Mouse (Mus musculus) cerebellum, adult 9-10 months (tissue): ENCODE measurements around the gene Nrcam.
"Not testable (repeated sequence)": the region's sequence is repeated elsewhere in the genome, so short reads cannot be mapped to it uniquely, and the experiment has no call there.

Experiments used
- DNase-seq: peaks from one replicate; pipeline ENCODE4 v3.0.0; 2022

Gene Nrcam

DNA sequence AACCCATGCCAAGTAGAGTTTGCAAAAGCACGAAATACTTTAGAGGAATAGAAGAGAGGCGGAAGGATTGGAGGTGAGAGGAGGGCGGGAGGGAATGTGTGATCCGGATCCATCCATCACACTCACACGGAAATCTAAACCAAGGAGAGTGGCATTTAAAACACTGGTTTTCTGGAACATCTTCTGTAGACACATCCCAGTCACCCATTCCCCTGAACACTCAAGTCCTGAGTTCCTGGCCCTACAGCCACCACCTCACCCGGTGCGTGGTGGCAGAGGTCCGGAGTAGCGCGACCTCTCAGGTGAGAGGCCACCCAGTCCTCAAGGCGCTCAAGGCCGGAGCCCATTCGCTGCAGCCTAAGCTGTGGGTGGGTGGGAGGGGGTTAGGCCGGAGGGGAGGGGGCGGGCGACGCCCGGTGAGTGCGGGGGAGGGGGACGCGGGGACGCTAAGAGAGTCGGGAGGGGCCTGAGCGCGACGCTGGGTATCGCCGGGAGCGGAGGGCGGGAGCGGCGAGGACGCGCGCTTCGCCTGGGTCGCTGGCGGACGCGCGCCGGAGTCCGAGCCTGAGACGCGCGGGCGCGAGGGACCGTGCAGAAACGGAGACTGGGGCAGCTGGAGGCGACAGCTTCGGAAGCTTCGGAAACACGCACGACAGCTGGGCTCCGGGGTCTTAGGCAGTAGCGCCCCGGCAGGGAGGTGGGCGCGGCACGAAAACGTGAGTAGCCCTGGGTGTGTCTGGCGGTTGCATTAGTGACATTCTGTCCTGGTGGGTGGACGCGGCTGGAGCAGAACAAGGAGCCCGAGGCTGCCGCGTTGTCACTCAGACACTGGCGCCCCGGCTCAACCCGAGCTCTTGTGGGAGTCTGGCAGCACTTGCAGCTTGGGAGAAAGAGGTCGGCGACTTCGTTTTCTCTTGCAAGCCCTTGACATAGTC is at the start of gene Nrcam:
Gene Nrcam, plus strand, starts transcription at position 505 of the 935 bp plus-strand sequence.
- peak; percentile 73 for DNase-seq

DNA sequence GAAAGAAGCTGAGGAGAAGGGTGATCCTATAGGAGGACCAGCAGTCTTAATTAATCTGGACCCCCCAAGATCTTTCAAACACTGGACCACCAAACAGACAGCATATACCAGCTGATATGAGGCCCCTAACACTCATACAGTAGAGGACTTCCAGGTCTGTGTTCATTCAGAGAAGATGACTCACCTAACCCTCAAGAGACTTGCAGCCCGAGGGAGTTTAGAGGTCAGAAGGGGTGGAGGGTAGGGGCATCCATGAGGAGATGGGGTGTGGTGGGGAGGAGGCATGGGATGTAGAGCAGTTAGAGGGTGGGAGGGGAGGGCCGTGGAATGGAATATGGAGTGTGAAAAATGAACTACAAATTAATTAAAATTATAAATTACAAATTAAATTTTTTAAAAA is 48.5 kb upstream of the Nrcam start:
- not testable (repeated sequence) for DNase-seq

DNA sequence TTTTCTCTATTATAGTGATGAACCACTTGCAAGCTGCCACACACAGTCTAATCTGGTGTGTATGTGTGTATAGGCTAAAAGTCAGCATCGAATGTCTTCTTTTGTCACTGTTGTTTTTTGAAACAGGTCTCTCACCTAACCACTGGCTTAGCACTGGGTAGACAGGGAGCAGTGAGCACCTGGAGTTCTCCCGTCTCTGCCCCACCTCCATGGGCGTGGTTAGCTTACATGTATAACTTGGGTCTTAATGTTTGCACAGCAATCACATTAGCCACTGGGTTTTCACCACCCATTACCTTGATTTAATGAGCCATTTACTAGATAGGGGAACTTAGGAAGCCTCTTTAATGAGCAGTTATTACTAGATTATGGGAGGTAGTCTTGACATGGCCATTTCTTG is 47.2 kb upstream of the Nrcam start:
- DNase-seq = no peak

DNA sequence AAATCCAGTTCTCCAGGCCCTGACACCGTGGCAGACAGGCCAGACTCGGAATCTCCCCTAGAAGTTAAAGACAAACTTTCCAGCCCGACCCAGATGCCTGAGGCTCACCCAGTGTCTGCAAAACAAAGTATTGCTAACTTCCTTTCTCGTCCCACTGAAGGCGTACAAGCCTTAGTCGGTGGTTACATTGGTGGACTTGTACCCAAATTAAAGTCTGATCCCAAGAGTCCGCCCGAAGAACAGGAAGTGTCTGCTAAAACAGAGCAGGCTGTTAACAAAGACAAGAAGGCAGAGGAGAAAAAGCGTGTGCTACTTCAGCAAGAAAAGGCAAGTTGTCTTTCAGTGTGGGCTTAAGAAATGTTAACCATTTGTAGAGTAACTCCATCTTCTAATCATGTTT is 45.3 kb upstream of the Nrcam start:
- DNase-seq = no peak

DNA sequence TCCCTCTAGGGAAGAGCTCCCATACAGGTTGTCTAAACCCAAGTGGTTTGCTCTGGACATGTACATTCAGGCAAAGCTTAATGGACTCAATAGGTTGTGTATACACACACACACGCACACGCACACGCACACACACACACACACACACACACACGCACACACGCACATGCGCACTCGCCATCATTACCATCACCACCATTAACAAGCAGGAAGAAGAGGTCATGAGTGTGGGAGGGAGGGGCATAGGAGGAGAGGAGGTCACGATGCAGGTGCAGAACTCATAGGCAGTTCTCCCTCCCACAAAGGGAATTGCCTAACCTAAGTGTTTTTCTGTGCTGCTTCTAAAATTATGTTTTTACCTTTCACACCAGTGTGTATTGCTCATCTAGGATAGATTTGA is 41.7 kb upstream of the Nrcam start:
- no peak for DNase-seq

DNA sequence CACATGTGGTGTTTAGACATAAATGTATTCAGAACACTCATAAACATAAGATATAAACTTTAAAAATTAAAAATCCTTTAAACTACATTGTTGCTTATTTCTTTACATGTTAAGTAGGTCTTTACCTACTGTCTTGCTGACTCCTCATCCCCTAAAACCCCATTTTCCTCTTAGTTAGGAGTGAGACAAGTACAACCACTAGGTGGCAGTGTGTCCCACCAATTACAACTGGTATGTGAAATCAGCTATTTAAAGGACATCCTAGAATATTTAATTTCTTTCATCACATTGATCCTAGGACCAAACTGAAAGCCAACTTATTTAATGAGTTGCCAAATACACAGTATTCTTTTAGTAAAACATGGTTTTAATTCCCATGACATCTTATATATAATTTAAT is 36.4 kb upstream of the Nrcam start:
- peak; percentile 85 for DNase-seq

DNA sequence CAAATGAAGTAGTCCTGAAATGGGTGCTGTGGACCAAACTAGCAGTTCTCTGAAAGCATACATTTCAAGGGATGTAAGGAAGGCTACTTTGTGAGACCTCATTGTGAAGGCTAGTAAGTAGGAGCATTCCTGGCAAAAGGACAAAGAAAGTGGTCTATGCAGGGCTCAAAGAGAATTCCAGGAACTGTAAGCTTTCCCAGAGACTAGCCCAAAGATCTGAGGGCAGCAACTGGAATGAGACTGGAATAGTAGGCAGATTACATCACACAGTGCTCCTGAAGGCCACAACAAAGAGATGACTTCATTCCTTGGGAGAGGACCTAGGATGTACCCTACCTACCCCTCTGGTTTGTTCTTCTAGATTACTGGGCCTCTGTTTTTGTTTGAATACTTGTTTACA is 27.9 kb upstream of the Nrcam start:
- no peak for DNase-seq

DNA sequence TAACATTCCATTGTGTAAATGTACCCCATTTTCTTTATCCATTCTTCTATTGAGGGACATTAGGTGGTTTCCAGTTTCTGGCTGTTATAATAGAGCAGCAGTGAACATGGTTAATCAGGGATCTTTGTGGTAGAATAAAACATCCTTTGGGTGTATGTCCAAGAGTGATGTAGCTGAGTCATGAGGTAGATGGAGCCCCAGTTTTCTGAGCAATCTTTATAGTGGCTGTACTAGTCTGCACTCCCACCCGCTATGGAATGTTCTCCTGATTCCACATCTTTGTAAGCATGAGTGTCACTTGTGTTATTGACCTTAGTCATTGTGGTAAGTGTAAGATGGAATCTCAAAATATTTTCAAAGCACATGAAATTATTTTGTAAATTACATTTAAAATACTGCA is 24.7 kb upstream of the Nrcam start:
- no peak for DNase-seq

DNA sequence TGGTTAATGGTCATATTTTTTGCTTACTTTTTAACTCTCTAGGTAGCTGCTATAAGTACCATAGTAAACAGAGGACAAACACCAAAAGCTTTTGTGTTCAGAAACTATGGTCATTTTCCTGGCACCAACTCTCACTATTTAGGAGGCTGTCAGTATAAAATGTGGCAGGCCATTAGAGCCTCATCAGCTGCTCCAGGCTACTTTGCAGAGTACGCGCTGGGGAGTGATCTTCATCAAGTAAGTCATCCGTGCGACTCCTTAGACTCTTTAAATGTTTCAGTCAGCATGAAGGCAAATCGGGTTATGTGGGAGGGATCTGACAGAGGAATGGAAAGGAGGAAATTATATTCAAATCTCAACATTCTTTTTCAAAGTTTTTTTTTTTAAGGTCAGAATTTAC is 23.8 kb upstream of the Nrcam start:
- no peak for DNase-seq

DNA sequence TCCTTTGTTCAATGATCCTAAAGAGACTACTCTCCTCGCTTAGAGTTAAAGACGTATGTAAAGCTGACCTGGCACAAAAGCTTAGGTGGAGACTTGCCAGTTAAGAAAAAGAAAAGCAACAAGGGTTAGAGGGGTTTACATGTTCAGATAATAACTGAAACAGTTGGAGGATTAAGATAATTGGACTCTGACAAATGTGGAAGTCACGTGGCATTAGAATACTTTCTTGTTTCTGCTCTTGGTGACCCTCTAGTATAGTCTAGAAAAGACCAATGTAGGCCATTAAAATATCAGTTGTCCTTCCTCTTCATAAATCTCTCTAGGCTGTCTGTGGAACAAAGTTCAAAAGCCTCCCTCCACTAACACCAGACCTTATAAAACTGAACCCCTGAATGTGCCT is 20.5 kb upstream of the Nrcam start:
- no peak for DNase-seq

DNA sequence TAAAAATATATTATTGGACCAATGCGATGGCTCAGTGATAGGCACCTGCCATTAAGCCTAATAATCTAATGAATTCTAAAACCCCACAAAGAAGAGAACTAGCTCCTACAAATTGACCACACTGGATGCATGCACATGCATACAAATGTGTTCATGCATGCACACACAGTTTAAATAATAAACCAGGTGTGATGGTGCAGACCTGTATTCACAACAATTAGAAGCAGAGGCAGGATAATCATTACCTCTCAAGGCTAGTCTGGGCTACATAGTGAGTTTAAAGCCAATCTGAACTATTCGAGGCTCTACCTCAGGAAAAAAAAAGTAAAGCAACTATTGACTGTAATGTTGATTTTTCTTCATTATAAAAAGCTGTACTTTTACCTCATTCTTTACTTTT is 13.5 kb upstream of the Nrcam start:
- no peak for DNase-seq

DNA sequence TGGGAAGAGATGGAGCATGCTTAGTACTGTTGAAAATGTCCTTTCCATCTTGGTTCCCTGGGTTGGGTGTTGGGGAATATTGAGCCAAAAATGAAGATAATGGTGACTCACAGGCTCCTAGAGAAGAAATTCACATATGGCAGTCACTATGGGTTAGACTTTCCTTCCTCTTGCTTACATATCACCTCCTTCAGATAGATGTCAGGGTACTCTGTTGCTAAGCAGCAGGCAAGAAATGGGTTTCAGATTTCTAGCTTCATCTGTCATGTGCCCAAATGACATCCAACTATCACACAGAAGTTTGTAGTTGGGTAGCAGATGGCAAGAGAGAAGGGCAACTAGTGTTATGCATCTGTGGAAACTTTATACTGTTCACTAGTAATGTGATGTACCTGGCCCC is 3.6 kb upstream of the Nrcam start:
- DNase-seq = no peak

DNA sequence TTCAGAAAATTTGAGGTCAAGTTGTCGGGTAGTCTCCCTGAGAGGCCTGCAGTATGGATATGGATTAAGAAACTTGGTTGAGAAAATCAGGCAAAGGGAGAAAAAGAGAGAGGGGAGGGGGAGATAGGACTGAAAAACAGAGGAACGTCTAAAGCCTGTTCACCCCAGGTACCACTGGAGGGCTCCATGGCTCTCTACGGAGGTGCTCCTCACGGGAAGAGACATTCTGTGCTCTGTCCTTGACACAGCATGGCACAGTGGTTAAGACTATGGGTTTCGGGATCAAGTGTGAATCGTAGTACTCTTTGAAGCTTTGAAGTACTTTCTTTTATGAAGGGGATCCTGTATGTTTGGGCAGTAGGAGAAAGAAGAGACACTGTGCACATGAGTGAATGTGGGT is 1.2 kb upstream of the Nrcam start:
- DNase-seq = peak; percentile 61

DNA sequence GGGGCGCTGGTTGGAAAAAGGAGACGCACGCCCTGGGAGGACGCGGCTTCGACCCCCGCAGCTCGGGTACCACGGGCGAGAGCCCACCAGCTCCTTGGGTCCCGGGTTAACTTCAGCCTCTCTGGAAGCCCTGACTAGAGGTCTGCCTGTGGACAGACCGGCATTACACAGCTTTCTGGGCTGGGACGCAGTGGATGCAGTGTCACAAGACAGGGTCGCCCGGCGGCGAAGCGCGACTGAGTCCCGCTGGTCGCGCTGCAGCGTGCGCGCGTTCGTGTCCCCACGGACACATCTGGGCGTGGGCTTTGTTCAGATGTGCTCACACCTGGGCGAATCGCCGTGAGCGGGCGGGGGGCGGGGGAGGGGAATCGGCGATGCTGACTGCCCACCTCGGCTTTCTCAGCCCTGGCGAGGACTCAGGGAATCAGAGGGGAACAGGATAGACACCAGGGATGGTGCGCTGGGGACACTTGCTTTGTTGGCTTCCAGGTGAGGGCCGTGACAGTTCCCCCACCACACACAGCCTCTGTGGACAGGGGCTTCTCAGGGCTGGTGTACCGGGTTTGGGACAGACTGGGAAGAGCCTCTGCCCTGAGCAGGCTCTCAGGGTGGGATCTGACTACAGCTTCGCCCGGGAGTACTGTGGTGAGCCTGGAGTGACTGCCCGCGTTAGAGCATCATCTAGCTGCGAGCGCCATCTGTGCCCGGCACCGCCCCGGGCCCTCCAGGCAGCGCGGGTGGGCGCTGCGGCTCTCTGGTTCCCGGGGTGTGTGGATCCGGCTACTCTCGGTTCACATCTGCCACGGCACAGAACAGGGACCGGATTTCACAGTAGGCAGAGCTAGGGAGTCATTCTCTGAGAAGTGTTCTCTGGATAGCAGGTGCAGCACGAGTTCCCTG is 881 bp downstream of the Nrcam start:
- peak; percentile 69 for DNase-seq

DNA sequence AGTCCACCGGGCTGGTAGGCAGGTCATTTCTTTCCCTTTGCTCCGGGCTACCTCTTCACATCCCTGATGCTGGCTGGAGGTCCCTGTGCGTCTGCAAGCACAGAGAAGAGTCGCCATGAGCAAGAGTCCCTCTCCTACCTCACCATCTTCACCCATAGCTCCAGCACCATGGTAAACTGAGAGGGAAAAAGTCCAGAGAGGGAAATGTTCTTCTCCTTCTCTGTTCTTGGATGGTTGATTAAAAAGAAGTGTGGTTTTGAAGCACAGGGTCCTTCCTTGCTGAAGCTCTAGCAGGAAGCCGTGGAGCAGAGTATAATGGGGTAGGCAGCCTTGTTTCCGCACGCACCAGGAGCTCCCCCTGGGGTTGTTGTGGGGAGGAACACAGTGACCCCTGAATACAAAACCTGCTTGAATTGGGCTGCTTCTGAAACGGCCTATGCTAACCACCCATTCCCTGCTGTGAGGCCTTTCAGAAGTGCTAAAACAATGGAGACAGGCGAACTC is 1.6 kb downstream of the Nrcam start:
- peak; percentile 36 for DNase-seq

DNA sequence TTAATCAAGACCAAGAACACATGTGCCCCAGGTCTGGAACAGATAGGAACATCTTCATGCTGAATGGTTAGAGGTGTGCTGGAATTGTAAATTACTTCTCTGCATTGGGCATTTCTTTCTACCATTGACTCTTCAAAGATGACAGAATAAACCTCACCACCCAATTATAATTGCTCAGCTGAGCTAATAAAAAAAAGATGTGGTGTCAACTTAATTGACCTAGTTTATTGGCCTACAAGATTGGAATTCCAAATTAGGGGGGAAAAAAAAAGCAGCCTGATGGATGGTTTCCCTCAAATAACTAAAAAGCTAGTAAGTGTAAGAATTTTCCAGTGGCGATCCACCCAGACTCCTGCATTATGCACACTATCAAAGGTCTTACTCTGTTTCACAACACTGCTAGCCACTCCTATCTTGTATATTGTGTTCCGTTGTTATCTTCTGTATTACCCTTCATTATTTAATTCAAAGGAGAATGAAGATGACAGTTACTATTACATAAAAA is 8.5 kb downstream of the Nrcam start:
- no peak for DNase-seq

DNA sequence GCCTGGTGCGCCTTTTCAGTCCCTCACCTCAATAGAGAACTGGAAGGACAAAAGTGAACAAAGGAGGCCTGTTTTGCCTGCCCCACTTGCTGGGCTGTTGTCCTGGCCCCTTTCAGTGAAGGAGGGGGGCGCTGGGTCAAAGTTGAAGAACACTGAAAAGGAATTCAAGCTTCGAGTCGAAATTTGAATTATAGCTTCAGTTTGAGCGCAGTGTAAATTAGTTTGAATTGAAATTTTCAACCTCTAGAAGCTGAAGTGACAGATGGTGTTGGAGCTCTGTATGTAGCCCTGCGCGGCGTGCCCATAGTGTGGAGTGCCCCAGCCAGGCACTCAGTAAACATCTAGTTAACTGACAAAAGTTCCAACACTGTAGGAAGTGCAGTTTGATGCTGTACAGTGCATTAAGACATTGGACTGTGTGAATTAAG is 9.5 kb downstream of the Nrcam start:
- DNase-seq = peak; percentile 30

DNA sequence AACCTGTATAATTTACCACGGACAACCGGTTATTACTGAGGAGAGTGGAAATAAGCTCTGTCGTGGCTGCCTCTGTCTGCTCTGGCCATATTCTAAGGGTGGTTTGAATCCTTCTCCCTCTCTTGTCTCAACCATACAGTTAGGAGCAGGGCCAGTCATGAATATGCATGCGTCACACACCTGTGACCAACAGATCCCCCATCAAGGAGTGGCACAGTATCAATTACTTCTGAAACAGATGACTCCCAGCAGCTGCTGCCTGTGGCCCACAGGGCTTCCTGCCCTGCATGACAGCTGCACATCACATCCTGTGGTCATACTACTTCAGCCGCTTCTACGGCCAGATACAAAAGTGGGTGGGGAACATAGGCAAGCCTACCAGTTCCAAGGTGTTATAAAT is 15.4 kb downstream of the Nrcam start:
- no peak for DNase-seq

DNA sequence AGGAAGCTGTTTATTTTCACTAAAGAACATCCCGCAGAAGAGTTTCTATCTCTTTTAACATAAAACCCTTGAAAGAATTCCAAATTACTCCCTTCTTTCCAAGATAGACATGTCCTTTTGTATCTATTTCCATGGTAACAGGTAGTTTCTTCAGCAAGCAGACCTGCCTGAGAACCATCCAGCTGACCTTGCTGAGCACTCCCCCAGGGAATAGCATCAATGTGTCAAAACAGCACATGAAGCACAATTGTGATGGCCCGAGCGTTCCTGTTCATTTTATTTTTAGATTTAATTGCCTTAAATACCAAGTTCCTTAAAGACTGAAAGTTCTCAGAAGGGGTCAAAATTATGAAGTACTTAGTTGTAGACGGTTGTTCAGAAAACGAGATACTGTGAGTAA is 16.6 kb downstream of the Nrcam start:
- no peak for DNase-seq

DNA sequence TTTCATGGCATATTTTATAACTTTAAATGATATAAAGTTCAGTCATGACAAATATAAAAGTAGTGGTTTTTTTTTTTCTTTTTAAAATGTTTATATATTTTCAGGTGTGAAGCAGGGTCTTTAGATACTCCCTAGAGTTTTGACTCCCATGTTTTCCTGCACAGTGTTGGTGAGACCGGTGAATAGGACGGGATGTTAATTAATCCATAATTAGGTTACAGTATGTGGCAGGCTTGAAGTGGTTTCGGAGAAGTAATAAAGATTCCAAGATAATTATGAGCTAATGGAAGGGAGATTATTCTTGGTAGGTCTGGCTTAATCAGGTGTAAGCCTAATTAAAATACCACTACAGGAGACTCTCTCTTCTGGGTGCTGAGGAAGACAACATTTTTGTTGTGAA is 17.5 kb downstream of the Nrcam start:
- no peak for DNase-seq

DNA sequence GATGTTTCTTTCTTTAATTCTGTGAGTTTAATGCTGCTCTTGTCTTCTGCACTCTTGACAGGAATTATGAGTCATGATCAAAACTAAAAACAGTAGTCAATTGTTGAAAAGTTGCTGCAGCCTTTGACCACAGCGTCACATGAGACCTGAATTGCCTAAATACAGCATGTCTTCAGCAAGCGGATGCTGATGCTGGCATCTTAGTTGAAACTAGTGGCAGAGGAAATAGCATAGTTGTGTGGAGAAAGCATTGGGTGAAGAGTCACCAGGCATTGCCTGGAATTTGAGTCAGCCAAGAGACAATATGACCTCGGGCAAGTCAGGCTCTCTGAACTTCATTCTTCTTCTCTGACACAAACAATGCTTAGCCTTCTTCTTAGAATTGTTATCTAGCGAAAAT is 26.4 kb downstream of the Nrcam start:
- no peak for DNase-seq

DNA sequence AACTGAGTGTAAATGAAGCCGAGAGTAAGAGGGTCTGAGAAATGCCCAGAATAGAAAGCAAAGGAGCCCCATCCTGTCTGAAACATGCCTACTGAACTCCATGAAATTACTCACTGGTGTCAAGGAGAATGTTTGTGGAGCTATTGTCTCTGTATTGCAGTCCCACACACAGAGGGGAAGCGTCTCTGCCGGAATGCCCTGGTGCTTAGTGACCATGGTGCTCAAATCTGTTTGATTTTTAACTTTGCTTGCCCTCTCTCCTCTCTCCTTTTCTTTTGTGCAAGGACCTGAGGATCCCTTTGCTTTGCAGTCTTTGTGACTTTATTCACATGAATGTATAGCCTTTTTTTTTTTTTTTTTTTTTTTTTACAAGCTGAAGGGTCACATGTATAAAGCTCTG is 28.8 kb downstream of the Nrcam start:
- DNase-seq = no peak

DNA sequence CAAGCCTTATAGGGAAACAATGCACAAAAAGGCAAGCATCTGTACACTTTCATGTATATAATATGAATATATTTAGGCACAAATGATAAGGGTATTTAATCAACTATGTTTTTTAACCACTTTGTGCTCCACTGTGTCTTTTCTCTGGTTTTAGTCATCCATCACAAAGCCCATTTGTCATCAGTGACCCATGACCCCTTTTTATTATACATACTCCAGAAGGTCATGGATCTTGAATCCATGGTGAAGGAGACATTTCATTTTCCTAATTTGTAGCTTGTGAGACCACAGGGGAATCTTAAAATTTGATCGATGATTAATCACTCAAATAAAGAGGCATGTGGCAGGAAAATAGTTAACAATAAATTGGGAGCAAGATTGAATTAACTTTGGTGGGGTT is 29.2 kb downstream of the Nrcam start:
- no peak for DNase-seq
